Mouse (Mus musculus): ENCODE measurements around the gene Cnpy4. TPM values are rescaled to one million over a fixed set of nuclear protein-coding genes. Genes with fewer than 3 reads are reported as not detected.
"Not testable (repeated sequence)": the region's sequence is repeated elsewhere in the genome, so short reads cannot be mapped to it uniquely, and the experiment has no call there.

Cnpy4 gene
- total RNA-seq, 2 experiments from 2014 or later = 8.9 to 11.8 TPM

GRCm38 (mm10) chr5:138202086-138202485 is 14.8 kb downstream of the Cnpy4 start:
- DNase-seq = no peak

GRCm38 (mm10) chr5:138207253-138207652 is 20.0 kb downstream of the Cnpy4 start:
- DNase-seq = no peak

- DNase-seq = no peak
Measured at GRCm38 (mm10) chr5:138207873-138208272, 20.6 kb downstream of the Cnpy4 start.

- DNase-seq = not testable (repeated sequence)
Measured at GRCm38 (mm10) chr5:138216632-138217031, 29.3 kb downstream of the Cnpy4 start.

GRCm38 (mm10) chr5:138219864-138220263 is 32.6 kb downstream of the Cnpy4 start:
- DNase-seq = no peak

GRCm38 (mm10) chr5:138222111-138222510 is 34.8 kb downstream of the Cnpy4 start:
- peak; percentile 91 for DNase-seq

- DNase-seq = no peak
Measured at GRCm38 (mm10) chr5:138223287-138223686, 36.0 kb downstream of the Cnpy4 start.

- DNase-seq = no peak
Measured at GRCm38 (mm10) chr5:138225700-138226099, 38.4 kb downstream of the Cnpy4 start, which contains the start of gene Nxpe5. Gene Nxpe5 (plus strand): TSS chr5:138225898.

GRCm38 (mm10) chr5:138226491-138226890 is 39.2 kb downstream of the Cnpy4 start:
- no peak for DNase-seq

GRCm38 (mm10) chr5:138227367-138227766 is 40.1 kb downstream of the Cnpy4 start:
- DNase-seq = no peak

- peak; percentile 24 for DNase-seq
Measured at GRCm38 (mm10) chr5:138228026-138228425, 40.7 kb downstream of the Cnpy4 start.

- no peak for DNase-seq
Measured at GRCm38 (mm10) chr5:138229511-138229910, 42.2 kb downstream of the Cnpy4 start.

GRCm38 (mm10) chr5:138233778-138234177 is 46.5 kb downstream of the Cnpy4 start:
- no peak for DNase-seq

GRCm38 (mm10) chr5:138234224-138234623 is 46.9 kb downstream of the Cnpy4 start:
- no peak for DNase-seq

GRCm38 (mm10) chr5:138241511-138241910 is 54.2 kb downstream of the Cnpy4 start:
- no peak for DNase-seq

Small RNA genes within 50 kb of the gene (microRNA-seq; reads per million reads assigned to microRNA genes)
- gene Mir106b (474 to 569 reads per million in 2 experiments), gene Mir25 (267 to 389 reads per million in 2 experiments), gene Mir93 (1,585 to 1,788 reads per million in 2 experiments)

Other genes with a start within 250 kb of the Cnpy4 start
- gene Gjc3, start 224.4 kb upstream of the Cnpy4 start, total RNA-seq (2021) = 1 to 10 TPM; 5.9 to 7.1 TPM
- gene Azgp1, start 206.0 kb upstream of the Cnpy4 start, total RNA-seq (2021) = under 1 TPM in 1 of 2 experiments, not detected in 1; 0.45 TPM
- gene Smok3a, start 166.2 kb upstream of the Cnpy4 start, total RNA-seq (2021) = not detected
- not detected for gene Smok3b, start 166.1 kb upstream of the Cnpy4 start, total RNA-seq (2021)
- gene Smok3c, start 134.3 kb upstream of the Cnpy4 start, total RNA-seq (2021) = not detected
- gene Zkscan1, start 102.4 kb upstream of the Cnpy4 start, total RNA-seq (2021) = 10 to 100 TPM; 14.2 to 16.7 TPM
- 10 to 100 TPM; 12.9 to 14.3 TPM for gene Zscan21, start 70.6 kb upstream of the Cnpy4 start, total RNA-seq (2021)
- gene Zfp113, start 31.7 kb upstream of the Cnpy4 start, total RNA-seq (2021) = 1 to 10 TPM; 5.6 to 8.3 TPM
- 100 to 1,000 TPM; 117 to 119 TPM for gene Cops6, start 26.4 kb upstream of the Cnpy4 start, total RNA-seq (2021)
- gene Ap4m1, start 15.5 kb upstream of the Cnpy4 start, total RNA-seq (2021) = 10 to 100 TPM in 1 of 2 experiments, 1 to 10 TPM in 1; 9.9 to 16.0 TPM
- gene Mcm7, start 15.1 kb upstream of the Cnpy4 start, total RNA-seq (2021) = 10 to 100 TPM; 20.2 to 27.7 TPM
- gene Taf6, start within 50 bp of the Cnpy4 start, total RNA-seq (2021) = 10 to 100 TPM; 25.4 to 25.7 TPM
- gene Mblac1, start 6.8 kb downstream of the Cnpy4 start, total RNA-seq (2021) = 1 to 10 TPM; 2.7 to 3.5 TPM
- 1 to 10 TPM; 1.4 to 1.6 TPM for gene Nxpe5, start 38.4 kb downstream of the Cnpy4 start, total RNA-seq (2021)
- 10 to 100 TPM; 61.6 to 69.8 TPM for gene Lamtor4, start 68.0 kb downstream of the Cnpy4 start, total RNA-seq (2021)
- 1 to 10 TPM; 5.3 to 8.1 TPM for gene BC037034, start 76.5 kb downstream of the Cnpy4 start, total RNA-seq (2021)
- under 1 TPM; 0.38 to 0.86 TPM for gene Gal3st4, start 85.4 kb downstream of the Cnpy4 start, total RNA-seq (2021)
- gene Gm43720, start 92.5 kb downstream of the Cnpy4 start, total RNA-seq (2021) = under 1 TPM in 1 of 2 experiments, not detected in 1; 0.07 TPM
- under 1 TPM; 0.35 to 0.88 TPM for gene Gpc2, start 92.5 kb downstream of the Cnpy4 start, total RNA-seq (2021)
- under 1 TPM; 0.42 to 0.97 TPM for gene Stag3, start 92.8 kb downstream of the Cnpy4 start, total RNA-seq (2021)
- gene Pvrig, start 154.5 kb downstream of the Cnpy4 start, total RNA-seq (2021) = not detected